Mouse (Mus musculus): ENCODE measurements at regions not wholly inside any gene's neighbourhood (a gene's known extent, or its start where the extent isn't known, plus 50 kb on each side); places are given as distances from the start of the nearest gene placed in this dataset.

GRCm38 (mm10) chr19:56068854-56069253, 218.1 kb upstream of the Habp2 start:
- no peaks in the 10 kb centered on the region for H3K27me3 ChIP-seq (ENCODE audit: control insufficient read depth, insufficient read depth, low read length)
- H3K36me3 ChIP-seq (ENCODE audit: control insufficient read depth, insufficient read depth, low read length): no peaks in the 10 kb centered on the region
- H3K9me3 ChIP-seq (ENCODE audit: control insufficient read depth, low read length): no peaks in the 10 kb centered on the region
- H3K4me2 ChIP-seq (ENCODE audit: low read length): peak overlapping the region; percentile 9; the same call in 1 of the 2 replicates
- H3K9ac ChIP-seq (ENCODE audit: low read length): no peak overlapping the region
- no peak overlapping the region for H3K4me3 ChIP-seq (ENCODE audit: control insufficient read depth in 1 of 2, insufficient read depth in 1 of 2, low read depth in 1 of 2, low read length in 2 of 2)
- no peak for ATAC-seq (ENCODE audit: insufficient number of reproducible peaks, insufficient read depth, low FRiP score, low read depth)
- peaks cover 0 to 4% of the 10 kb centered on the region in 2 experiments; a peak in 1 of 4 replicates for H3K4me1 ChIP-seq (ENCODE audit: control insufficient read depth in 2 of 2, insufficient read depth in 2 of 2, low read length in 2 of 2)
- no peak overlapping the region for H3K27ac ChIP-seq (replicated peaks in 1 of 2; ENCODE audit: control insufficient read depth in 1 of 2, insufficient read depth in 1 of 2, low read depth in 2 of 2, low read length in 2 of 2)
- WGBS: 59% methylated on average over 12 of the region's 12 CpGs

- 52% methylated on average over 10 of the region's 10 CpGs for whole genome bisulfite sequencing
- Histone ChIP-seq H3K27me3 (ENCODE audit: control insufficient read depth, insufficient read depth, low read length) (no peaks in the 10 kb centered on the region), H3K27ac (replicated peaks in 1 of 2; ENCODE audit: control insufficient read depth in 1 of 2, insufficient read depth in 1 of 2, low read depth in 2 of 2, low read length in 2 of 2) (no peak overlapping the region), H3K36me3 (ENCODE audit: control insufficient read depth, insufficient read depth, low read length) (no peaks in the 10 kb centered on the region), H3K9me3 (ENCODE audit: control insufficient read depth, low read length) (no peaks in the 10 kb centered on the region), H3K4me1 (ENCODE audit: control insufficient read depth in 2 of 2, insufficient read depth in 2 of 2, low read length in 2 of 2) (peaks cover 0 to 4% of the 10 kb centered on the region in 2 experiments; a peak in 1 of 4 replicates), H3K4me3 (ENCODE audit: control insufficient read depth in 1 of 2, insufficient read depth in 1 of 2, low read depth in 1 of 2, low read length in 2 of 2) (no peak overlapping the region), H3K4me2 (ENCODE audit: low read length) (no peak overlapping the region), H3K9ac (ENCODE audit: low read length) (no peak overlapping the region)
- ATAC-seq (ENCODE audit: insufficient number of reproducible peaks, insufficient read depth, low FRiP score, low read depth): no peak
Measured at GRCm38 (mm10) chr19:56069266-56069665, 217.7 kb upstream of the Habp2 start.

- Histone ChIP-seq H3K4me3 (ENCODE audit: control insufficient read depth in 1 of 2, insufficient read depth in 1 of 2, low read depth in 1 of 2, low read length in 2 of 2) (no peak overlapping the region), H3K9me3 (ENCODE audit: control insufficient read depth, low read length) (no peaks in the 10 kb centered on the region), H3K27ac (replicated peaks in 1 of 2; ENCODE audit: control insufficient read depth in 1 of 2, insufficient read depth in 1 of 2, low read depth in 2 of 2, low read length in 2 of 2) (no peak overlapping the region), H3K4me2 (ENCODE audit: low read length) (no peak overlapping the region), H3K9ac (ENCODE audit: low read length) (no peak overlapping the region), H3K36me3 (ENCODE audit: control insufficient read depth, insufficient read depth, low read length) (no peaks in the 10 kb centered on the region), H3K27me3 (ENCODE audit: control insufficient read depth, insufficient read depth, low read length) (no peaks in the 10 kb centered on the region), H3K4me1 (ENCODE audit: control insufficient read depth in 2 of 2, insufficient read depth in 2 of 2, low read length in 2 of 2) (peaks cover 0 to 4% of the 10 kb centered on the region in 2 experiments; a peak in 1 of 4 replicates)
- no peak for ATAC-seq (ENCODE audit: insufficient number of reproducible peaks, insufficient read depth, low FRiP score, low read depth)
- WGBS: 53% methylated on average over 4 of the region's 4 CpGs
Measured at GRCm38 (mm10) chr19:56071340-56071739, 215.6 kb upstream of the Habp2 start.

- Histone ChIP-seq H3K27me3 (ENCODE audit: control insufficient read depth, insufficient read depth, low read length) (no peaks in the 10 kb centered on the region), H3K4me2 (ENCODE audit: low read length) (no peak overlapping the region), H3K4me3 (ENCODE audit: control insufficient read depth in 1 of 2, insufficient read depth in 1 of 2, low read depth in 1 of 2, low read length in 2 of 2) (no peak overlapping the region), H3K36me3 (ENCODE audit: control insufficient read depth, insufficient read depth, low read length) (no peaks in the 10 kb centered on the region), H3K27ac (replicated peaks in 1 of 2; ENCODE audit: control insufficient read depth in 1 of 2, insufficient read depth in 1 of 2, low read depth in 2 of 2, low read length in 2 of 2) (no peak overlapping the region), H3K9me3 (ENCODE audit: control insufficient read depth, low read length) (no peaks in the 10 kb centered on the region), H3K9ac (ENCODE audit: low read length) (no peak overlapping the region), H3K4me1 (ENCODE audit: control insufficient read depth in 2 of 2, insufficient read depth in 2 of 2, low read length in 2 of 2) (no peaks in the 10 kb centered on the region)
- WGBS: 73% methylated on average over 8 of the region's 8 CpGs
- ATAC-seq (ENCODE audit: insufficient number of reproducible peaks, insufficient read depth, low FRiP score, low read depth): no peak
Measured at GRCm38 (mm10) chr19:56076128-56076527, 210.8 kb upstream of the Habp2 start.

GRCm38 (mm10) chr19:56077491-56077890, 209.4 kb upstream of the Habp2 start:
- ATAC-seq (ENCODE audit: insufficient number of reproducible peaks, insufficient read depth, low FRiP score, low read depth): no peak
- Histone ChIP-seq H3K9ac (ENCODE audit: low read length) (no peak overlapping the region), H3K27me3 (ENCODE audit: control insufficient read depth, insufficient read depth, low read length) (no peaks in the 10 kb centered on the region), H3K4me1 (ENCODE audit: control insufficient read depth in 2 of 2, insufficient read depth in 2 of 2, low read length in 2 of 2) (no peaks in the 10 kb centered on the region), H3K9me3 (ENCODE audit: control insufficient read depth, low read length) (no peaks in the 10 kb centered on the region), H3K4me3 (ENCODE audit: control insufficient read depth in 1 of 2, insufficient read depth in 1 of 2, low read depth in 1 of 2, low read length in 2 of 2) (no peak overlapping the region), H3K27ac (replicated peaks in 1 of 2; ENCODE audit: control insufficient read depth in 1 of 2, insufficient read depth in 1 of 2, low read depth in 2 of 2, low read length in 2 of 2) (no peak overlapping the region), H3K36me3 (ENCODE audit: control insufficient read depth, insufficient read depth, low read length) (no peaks in the 10 kb centered on the region), H3K4me2 (ENCODE audit: low read length) (no peak overlapping the region)
- WGBS: 71% methylated on average over 8 of the region's 8 CpGs

- no peak for ATAC-seq (ENCODE audit: insufficient number of reproducible peaks, insufficient read depth, low FRiP score, low read depth)
- no peak overlapping the region for H3K4me3 ChIP-seq (ENCODE audit: control insufficient read depth in 1 of 2, insufficient read depth in 1 of 2, low read depth in 1 of 2, low read length in 2 of 2)
Measured at GRCm38 (mm10) chr19:56086413-56087083, 200.4 kb upstream of the Habp2 start.

GRCm38 (mm10) chr19:56087127-56087526, 199.8 kb upstream of the Habp2 start:
- no peak for ATAC-seq (ENCODE audit: insufficient number of reproducible peaks, insufficient read depth, low FRiP score, low read depth)
- Histone ChIP-seq H3K27ac (replicated peaks in 1 of 2; ENCODE audit: control insufficient read depth in 1 of 2, insufficient read depth in 1 of 2, low read depth in 2 of 2, low read length in 2 of 2) (no peak overlapping the region), H3K27me3 (ENCODE audit: control insufficient read depth, insufficient read depth, low read length) (no peaks in the 10 kb centered on the region), H3K9me3 (ENCODE audit: control insufficient read depth, low read length) (peaks cover 11% of the 10 kb centered on the region), H3K4me2 (ENCODE audit: low read length) (no peak overlapping the region), H3K9ac (ENCODE audit: low read length) (no peak overlapping the region), H3K4me3 (ENCODE audit: control insufficient read depth in 1 of 2, insufficient read depth in 1 of 2, low read depth in 1 of 2, low read length in 2 of 2) (no peak overlapping the region), H3K4me1 (ENCODE audit: control insufficient read depth in 2 of 2, insufficient read depth in 2 of 2, low read length in 2 of 2) (no peaks in the 10 kb centered on the region), H3K36me3 (ENCODE audit: control insufficient read depth, insufficient read depth, low read length) (no peaks in the 10 kb centered on the region)
- WGBS: 82% methylated on average over 6 of the region's 6 CpGs

More at GRCm38 (mm10) chr19:56086413-56087083, 200.4 kb upstream of the Habp2 start:
- no peak overlapping the region for H3K4me2 ChIP-seq (ENCODE audit: low read length)
- H3K9me3 ChIP-seq (ENCODE audit: control insufficient read depth, low read length): peaks cover 11% of the 10 kb centered on the region
- H3K27me3 ChIP-seq (ENCODE audit: control insufficient read depth, insufficient read depth, low read length): no peaks in the 10 kb centered on the region
- no peaks in the 10 kb centered on the region for H3K4me1 ChIP-seq (ENCODE audit: control insufficient read depth in 2 of 2, insufficient read depth in 2 of 2, low read length in 2 of 2)
- H3K27ac ChIP-seq (replicated peaks in 1 of 2; ENCODE audit: control insufficient read depth in 1 of 2, insufficient read depth in 1 of 2, low read depth in 2 of 2, low read length in 2 of 2): no peak overlapping the region
- WGBS: 91% methylated on average over 7 of the region's 7 CpGs
- H3K36me3 ChIP-seq (ENCODE audit: control insufficient read depth, insufficient read depth, low read length): no peaks in the 10 kb centered on the region
- no peak overlapping the region for H3K9ac ChIP-seq (ENCODE audit: low read length)
